Mouse (Mus musculus): ENCODE measurements around the gene Gm49336.

Gene Gm49336

GRCm38 (mm10) chr14:60252004-60253000 lies 995 bp upstream of the Gm49336 start:
- in situ Hi-C loops (cut with MboI; ENCODE audit: unreplicated experiment in 2 of 2), result loop anchor here (25.0 kb wide), 4 partner anchors 435 to 910 kb away; partner anchors contain the start of genes Cab39l (in 2 of the 2) and Setdb2 (in 2 of the 2)

GRCm38 (mm10) chr14:60250879-60251278 lies 428 bp downstream of the Gm49336 start:
- in situ Hi-C loops (cut with MboI; ENCODE audit: unreplicated experiment in 2 of 2), result loop anchor here (25.0 kb wide), 4 partner anchors 436 to 911 kb away; partner anchors contain the start of genes Cab39l (in 2 of the 2) and Setdb2 (in 2 of the 2)

- in situ Hi-C loops (cut with MboI; ENCODE audit: unreplicated experiment in 2 of 2), result loop anchor here (25.0 kb wide), 4 partner anchors 437 to 912 kb away; partner anchors contain the start of genes Cab39l (in 2 of the 2) and Setdb2 (in 2 of the 2)
Observed at GRCm38 (mm10) chr14:60250366-60250765, 941 bp downstream of the Gm49336 start.

- in situ Hi-C loops (cut with MboI; ENCODE audit: unreplicated experiment in 2 of 2), result no loop called here
Observed at GRCm38 (mm10) chr14:60238551-60238950, 12.8 kb downstream of the Gm49336 start.

GRCm38 (mm10) chr14:60219886-60220285 lies 31.4 kb downstream of the Gm49336 start:
- in situ Hi-C loops (cut with MboI; ENCODE audit: unreplicated experiment in 2 of 2), result no loop called here

GRCm38 (mm10) chr14:60217616-60218015 lies 33.7 kb downstream of the Gm49336 start:
- in situ Hi-C loops (cut with MboI; ENCODE audit: unreplicated experiment in 2 of 2), result no loop called here

GRCm38 (mm10) chr14:60216125-60216524 lies 35.2 kb downstream of the Gm49336 start:
- in situ Hi-C loops (cut with MboI; ENCODE audit: unreplicated experiment in 2 of 2), result no loop called here

GRCm38 (mm10) chr14:60215000-60215399 lies 36.3 kb downstream of the Gm49336 start:
- in situ Hi-C loops (cut with MboI; ENCODE audit: unreplicated experiment in 2 of 2), result no loop called here

GRCm38 (mm10) chr14:60214040-60214439 lies 37.3 kb downstream of the Gm49336 start:
- in situ Hi-C loops (cut with MboI; ENCODE audit: unreplicated experiment in 2 of 2), result no loop called here

- in situ Hi-C loops (cut with MboI; ENCODE audit: unreplicated experiment in 2 of 2), result no loop called here
Observed at GRCm38 (mm10) chr14:60209166-60209565, 42.1 kb downstream of the Gm49336 start.

- in situ Hi-C loops (cut with MboI; ENCODE audit: unreplicated experiment in 2 of 2), result no loop called here
Observed at GRCm38 (mm10) chr14:60204993-60205392, 46.3 kb downstream of the Gm49336 start.

- in situ Hi-C loops (cut with MboI; ENCODE audit: unreplicated experiment in 2 of 2), result loop anchor here in 1 of 2 experiments (25.0 kb wide), 1 partner anchor 585 kb away; no protein-coding TSS in a partner anchor
Observed at GRCm38 (mm10) chr14:60196884-60197283, 54.4 kb downstream of the Gm49336 start, which contains the start of gene Atp8a2. Gene Atp8a2, minus strand, starts transcription at chr14:60197179.

GRCm38 (mm10) chr14:60195999-60196398 lies 55.3 kb downstream of the Gm49336 start:
- in situ Hi-C loops (cut with MboI; ENCODE audit: unreplicated experiment in 2 of 2), result loop anchor here in 1 of 2 experiments (25.0 kb wide), 1 partner anchor 584 kb away; no protein-coding TSS in a partner anchor

- in situ Hi-C loops (cut with MboI; ENCODE audit: unreplicated experiment in 2 of 2), result loop anchor here in 1 of 2 experiments (25.0 kb wide), 1 partner anchor 582 kb away; no protein-coding TSS in a partner anchor
Observed at GRCm38 (mm10) chr14:60194606-60195005, 56.7 kb downstream of the Gm49336 start.

GRCm38 (mm10) chr14:60189771-60190170 lies 61.5 kb downstream of the Gm49336 start:
- in situ Hi-C loops (cut with MboI; ENCODE audit: unreplicated experiment in 2 of 2), result loop anchor here (10.0 to 25.0 kb wide), 2 partner anchors 577 to 585 kb away; no protein-coding TSS in a partner anchor

GRCm38 (mm10) chr14:60188201-60188825 lies 63.0 kb downstream of the Gm49336 start:
- in situ Hi-C loops (cut with MboI; ENCODE audit: unreplicated experiment in 2 of 2), result loop anchor here (10.0 to 25.0 kb wide), 2 partner anchors 576 to 584 kb away; no protein-coding TSS in a partner anchor

GRCm38 (mm10) chr14:60181306-60181705 lies 70.0 kb downstream of the Gm49336 start:
- in situ Hi-C loops (cut with MboI; ENCODE audit: unreplicated experiment in 2 of 2), result loop anchor here (10.0 to 25.0 kb wide), 2 partner anchors 569 to 577 kb away; no protein-coding TSS in a partner anchor

- in situ Hi-C loops (cut with MboI; ENCODE audit: unreplicated experiment in 2 of 2), result loop anchor here in 1 of 2 experiments (10.0 to 25.0 kb wide), 2 partner anchors 164 to 566 kb away; no protein-coding TSS in a partner anchor
Observed at GRCm38 (mm10) chr14:60178571-60178955, 72.7 kb downstream of the Gm49336 start.

- in situ Hi-C loops (cut with MboI; ENCODE audit: unreplicated experiment in 2 of 2), result loop anchor here in 1 of 2 experiments (10.0 to 25.0 kb wide), 2 partner anchors 163 to 566 kb away; no protein-coding TSS in a partner anchor
Observed at GRCm38 (mm10) chr14:60177614-60178570, 73.4 kb downstream of the Gm49336 start.

Measured in v-Abl transformed pro-B cells (cell line).